Mouse (Mus musculus): ENCODE data around the gene Grn. TPM values are rescaled to one million over a fixed set of nuclear protein-coding genes. Genes with fewer than 3 reads are reported as not detected.

Grn gene
- polyA plus RNA-seq, 2 experiments, result 118 to 120 TPM

GRCm38 (mm10) chr11:102432115-102432843 is 2.2 kb downstream of the Grn start:
- no peak for ATAC-seq (ENCODE audit: low FRiP score, low read depth)

GRCm38 (mm10) chr11:102432896-102433295 is 2.8 kb downstream of the Grn start:
- 89% methylated on average over 6 of the region's 6 CpGs for WGBS
- no peak overlapping the region for H3K27ac ChIP-seq (replicated peaks; ENCODE audit: low read depth, low read length)
- 0 out of 2 replicates have a peak, but pooled peaks cover 4% of the 10 kb centered on the region for H3K27me3 ChIP-seq (ENCODE audit: control insufficient read depth, insufficient read depth, low read length)
- H3K4me1 ChIP-seq (ENCODE audit: control insufficient read depth, insufficient read depth, low read length), result peaks cover 18% of the 10 kb centered on the region
- H3K4me3 ChIP-seq (replicated peaks; ENCODE audit: low read length), result no peak overlapping the region; the same call in 1 of the 2 replicates
- no peak for TF ChIP-seq POLR2A (IDR thresholded peaks at IDR 0.05; ENCODE audit: borderline replicate concordance, extremely low read depth, insufficient read depth, insufficient read length)
- no peak overlapping the region for H3K4me2 ChIP-seq (replicated peaks; ENCODE audit: low read depth, low read length, severe bottlenecking)
- ATAC-seq (ENCODE audit: low FRiP score, low read depth), result no peak
- no peaks in the 10 kb centered on the region for H3K9me3 ChIP-seq (ENCODE audit: control insufficient read depth, low read length)
- H3K36me3 ChIP-seq (ENCODE audit: control insufficient read depth, insufficient read depth, low read length), result peaks cover 48% of the 10 kb centered on the region
- no peak for DNase-seq (ENCODE audit: low spot score)
- H3K9ac ChIP-seq (ENCODE audit: low read depth, low read length, severe bottlenecking), result no peak overlapping the region

More at GRCm38 (mm10) chr11:102432115-102432843, 2.2 kb downstream of the Grn start:
- Histone ChIP-seq H3K4me3 (replicated peaks; ENCODE audit: low read length) (no peak overlapping the region), H3K36me3 (ENCODE audit: control insufficient read depth, insufficient read depth, low read length) (peaks cover 42% of the 10 kb centered on the region), H3K9ac (ENCODE audit: low read depth, low read length, severe bottlenecking) (peak overlapping the region; percentile 31; the same call in 1 of the 2 replicates), H3K4me2 (replicated peaks; ENCODE audit: low read depth, low read length, severe bottlenecking) (no peak overlapping the region), H3K9me3 (ENCODE audit: control insufficient read depth, low read length) (no peaks in the 10 kb centered on the region), H3K27me3 (ENCODE audit: control insufficient read depth, insufficient read depth, low read length) (no peaks in the 10 kb centered on the region), H3K4me1 (ENCODE audit: control insufficient read depth, insufficient read depth, low read length) (peaks cover 11% of the 10 kb centered on the region), H3K27ac (replicated peaks; ENCODE audit: low read depth, low read length) (no peak overlapping the region)
- no peak for DNase-seq (ENCODE audit: low spot score)
- no peak for TF ChIP-seq POLR2A (IDR thresholded peaks at IDR 0.05; ENCODE audit: borderline replicate concordance, extremely low read depth, insufficient read depth, insufficient read length)
- 65% methylated on average over 16 of the region's 16 CpGs for WGBS

GRCm38 (mm10) chr11:102433866-102434265 is 3.8 kb downstream of the Grn start:
- 0 out of 2 replicates have a peak, but pooled peaks cover 4% of the 10 kb centered on the region for H3K27me3 ChIP-seq (ENCODE audit: control insufficient read depth, insufficient read depth, low read length)
- TF ChIP-seq POLR2A (IDR thresholded peaks at IDR 0.05; ENCODE audit: borderline replicate concordance, extremely low read depth, insufficient read depth, insufficient read length), result no peak
- no peaks in the 10 kb centered on the region for H3K9me3 ChIP-seq (ENCODE audit: control insufficient read depth, low read length)
- 95% methylated on average over 7 of the region's 7 CpGs for WGBS
- no peak for DNase-seq (ENCODE audit: low spot score)
- H3K27ac ChIP-seq (replicated peaks; ENCODE audit: low read depth, low read length), result no peak overlapping the region
- H3K4me3 ChIP-seq (replicated peaks; ENCODE audit: low read length), result no peak overlapping the region
- H3K9ac ChIP-seq (ENCODE audit: low read depth, low read length, severe bottlenecking), result no peak overlapping the region
- peaks cover 20% of the 10 kb centered on the region for H3K4me1 ChIP-seq (ENCODE audit: control insufficient read depth, insufficient read depth, low read length)
- H3K36me3 ChIP-seq (ENCODE audit: control insufficient read depth, insufficient read depth, low read length), result peaks cover 56% of the 10 kb centered on the region
- H3K4me2 ChIP-seq (replicated peaks; ENCODE audit: low read depth, low read length, severe bottlenecking), result no peak overlapping the region
- ATAC-seq (ENCODE audit: low FRiP score, low read depth), result no peak

GRCm38 (mm10) chr11:102434406-102434805 is 4.3 kb downstream of the Grn start:
- Histone ChIP-seq H3K9me3 (ENCODE audit: control insufficient read depth, low read length) (no peaks in the 10 kb centered on the region), H3K4me3 (replicated peaks; ENCODE audit: low read length) (no peak overlapping the region), H3K4me2 (replicated peaks; ENCODE audit: low read depth, low read length, severe bottlenecking) (no peak overlapping the region), H3K4me1 (ENCODE audit: control insufficient read depth, insufficient read depth, low read length) (peaks cover 19% of the 10 kb centered on the region), H3K27ac (replicated peaks; ENCODE audit: low read depth, low read length) (no peak overlapping the region), H3K9ac (ENCODE audit: low read depth, low read length, severe bottlenecking) (no peak overlapping the region), H3K27me3 (ENCODE audit: control insufficient read depth, insufficient read depth, low read length) (peaks cover 4% of the 10 kb centered on the region; the same call in 1 of the 2 replicates), H3K36me3 (ENCODE audit: control insufficient read depth, insufficient read depth, low read length) (peaks cover 61% of the 10 kb centered on the region)
- WGBS, result 13% methylated on average over 7 of the region's 7 CpGs
- TF ChIP-seq POLR2A (IDR thresholded peaks at IDR 0.05; ENCODE audit: borderline replicate concordance, extremely low read depth, insufficient read depth, insufficient read length), result no peak
- ATAC-seq (ENCODE audit: low FRiP score, low read depth) (peak; percentile 27; the same call in 1 of the 2 replicates), DNase-seq (ENCODE audit: low spot score) (peak; percentile 95)

- Histone ChIP-seq H3K4me1 (ENCODE audit: control insufficient read depth, insufficient read depth, low read length) (peaks cover 14% of the 10 kb centered on the region), H3K9me3 (ENCODE audit: control insufficient read depth, low read length) (no peaks in the 10 kb centered on the region), H3K9ac (ENCODE audit: low read depth, low read length, severe bottlenecking) (no peak overlapping the region), H3K4me3 (replicated peaks; ENCODE audit: low read length) (no peak overlapping the region), H3K27me3 (ENCODE audit: control insufficient read depth, insufficient read depth, low read length) (peaks cover 4% of the 10 kb centered on the region; the same call in 1 of the 2 replicates), H3K27ac (replicated peaks; ENCODE audit: low read depth, low read length) (no peak overlapping the region), H3K36me3 (ENCODE audit: control insufficient read depth, insufficient read depth, low read length) (peaks cover 68% of the 10 kb centered on the region), H3K4me2 (replicated peaks; ENCODE audit: low read depth, low read length, severe bottlenecking) (no peak overlapping the region)
- ATAC-seq (ENCODE audit: low FRiP score, low read depth), result no peak
- no peak for DNase-seq (ENCODE audit: low spot score)
- WGBS, result 91% methylated on average over 11 of the region's 11 CpGs
- TF ChIP-seq POLR2A (IDR thresholded peaks at IDR 0.05; ENCODE audit: borderline replicate concordance, extremely low read depth, insufficient read depth, insufficient read length), result no peak
Measured at GRCm38 (mm10) chr11:102434816-102435705, 4.9 kb downstream of the Grn start.
